Mouse (Mus musculus) myocyte (in vitro differentiated cells): ENCODE results near the gene Arhgef16. TPM values are rescaled to one million over a fixed set of nuclear protein-coding genes. Genes with fewer than 3 reads are reported as not detected.

Experiments
- H3K27me3 ChIP-seq: one replicate; pipeline ENCODE4 v1.6.1; 2011; ENCODE audit not compliant: control insufficient read depth, insufficient read depth, insufficient read length
- H3K36me3 ChIP-seq: one replicate; pipeline ENCODE4 v1.6.1; 2011; ENCODE audit not compliant: control insufficient read depth, insufficient read depth
- H3K4me2 ChIP-seq: one replicate; pipeline ENCODE4 v1.6.1; 2011; ENCODE audit warnings: low read depth, control low read depth
- H3K4me3 ChIP-seq: one replicate; pipeline ENCODE4 v1.5.1; 2011; ENCODE audit warnings: mild to moderate bottlenecking, control low read depth, moderate library complexity
- H3K79me2 ChIP-seq: one replicate; pipeline ENCODE4 v1.6.1; 2011; ENCODE audit not compliant: control insufficient read depth, insufficient read depth
- H3ac ChIP-seq: one replicate; pipeline ENCODE4 v1.6.1; 2011; ENCODE audit not compliant: control insufficient read depth, insufficient read length
- CEBPB ChIP-seq: IDR thresholded peaks from 2 replicates; pipeline ENCODE4 v1.6.1; 2011; ENCODE audit warnings: mild to moderate bottlenecking, moderate library complexity; ENCODE audit not compliant: poor library complexity, insufficient read depth, severe bottlenecking
- E2F4 ChIP-seq: IDR thresholded peaks from one replicate; pipeline ENCODE4 v1.6.1; 2011; ENCODE audit warnings: mild to moderate bottlenecking, control low read depth, moderate library complexity; ENCODE audit not compliant: insufficient read depth
- MAX ChIP-seq: IDR thresholded peaks from one replicate; pipeline ENCODE4 v1.6.1; 2011; ENCODE audit warnings: low read depth, mild to moderate bottlenecking, control low read depth
- MYOD1 ChIP-seq, 3 experiments: IDR thresholded peaks; one replicate each; pipeline ENCODE4 v1.6.1; 2011; ENCODE audit warnings: control low read depth in 2 of 3, low read depth in 2 of 3, mild to moderate bottlenecking in 2 of 3, moderate library complexity in 1 of 3; ENCODE audit not compliant: insufficient read length in 2 of 3, control insufficient read depth in 1 of 3
- MYOG ChIP-seq, 3 experiments: IDR thresholded peaks; one replicate each; pipeline ENCODE4 v1.6.1; 2011; ENCODE audit warnings: control low read depth in 2 of 3, low read depth in 2 of 3, mild to moderate bottlenecking in 2 of 3; ENCODE audit not compliant: insufficient read length in 2 of 3, control insufficient read depth in 1 of 3, insufficient read depth in 1 of 3
- POLR2A ChIP-seq: IDR thresholded peaks from one replicate; pipeline ENCODE4 v1.6.1; 2011; ENCODE audit warnings: low read depth, mild to moderate bottlenecking, control low read depth, moderate library complexity; ENCODE audit not compliant: insufficient read length
- POLR2AphosphoS2 ChIP-seq: IDR thresholded peaks from one replicate; pipeline ENCODE4 v1.6.1; 2011; ENCODE audit warnings: low read depth, control low read depth; ENCODE audit not compliant: insufficient read length
- REST ChIP-seq: IDR thresholded peaks from one replicate; pipeline ENCODE4 v1.6.1; 2011; ENCODE audit warnings: mild to moderate bottlenecking, control low read depth, moderate library complexity; ENCODE audit not compliant: insufficient read depth, insufficient read length
- SRF ChIP-seq: IDR thresholded peaks from one replicate; pipeline ENCODE4 v1.6.1; 2011; ENCODE audit warnings: low read depth; ENCODE audit not compliant: control insufficient read depth, insufficient read length
- TCF12 ChIP-seq: IDR thresholded peaks from one replicate; pipeline ENCODE4 v1.6.1; 2011; ENCODE audit warnings: mild to moderate bottlenecking, control low read depth; ENCODE audit not compliant: poor library complexity, insufficient read depth, severe bottlenecking
- TCF3 ChIP-seq: IDR thresholded peaks from one replicate; pipeline ENCODE4 v1.6.1; 2011; ENCODE audit warnings: low read depth, control low read depth; ENCODE audit not compliant: insufficient read length
- USF1 ChIP-seq: IDR thresholded peaks from one replicate; pipeline ENCODE4 v1.6.1; 2011; ENCODE audit warnings: low read depth, mild to moderate bottlenecking, control low read depth, moderate library complexity
- polyA plus RNA-seq: library from polyadenylated mRNA; unstranded; fragments of >200 nt; fragmentation: generic; extraction: Trizol; gene quantifications from one replicate; pipeline ENCODE4 v1.2.1, GENCODE M21; 2012; ENCODE audit warnings: missing spikeins

Gene Arhgef16
- polyA plus RNA-seq, 1 experiment: not detected

GRCm38 (mm10) chr4:154239199-154239598 is 62.3 kb downstream of the Arhgef16 start:
- no peak overlapping the region for H3K4me2 ChIP-seq
- no peaks in the 10 kb centered on the region for H3K27me3 ChIP-seq
- H3K4me3 ChIP-seq: no peak overlapping the region
- TF ChIP-seq POLR2A: no peak
- TF ChIP-seq REST: no peak
- no peak for TF ChIP-seq USF1
- TF ChIP-seq E2F4: no peak
- no peak for TF ChIP-seq TCF12
- TF ChIP-seq SRF: no peak
- no peak for TF ChIP-seq MAX
- no peak overlapping the region for H3ac ChIP-seq
- no peaks in the 10 kb centered on the region for H3K79me2 ChIP-seq
- no peaks in the 10 kb centered on the region for H3K36me3 ChIP-seq

GRCm38 (mm10) chr4:154237306-154237705 is 64.2 kb downstream of the Arhgef16 start:
- TF ChIP-seq MYOD1 (IDR thresholded peaks at IDR 0.05; ENCODE audit: control insufficient read depth in 1 of 3, insufficient read length in 2 of 3, low read depth in 2 of 3): no peak
- no peak for TF ChIP-seq USF1
- no peak for TF ChIP-seq E2F4
- TF ChIP-seq REST: no peak
- no peak for TF ChIP-seq POLR2AphosphoS2
- no peak for TF ChIP-seq MAX
- TF ChIP-seq TCF3: no peak
- TF ChIP-seq SRF: no peak
- TF ChIP-seq POLR2A: no peak
- no peak for TF ChIP-seq TCF12
- no peak for TF ChIP-seq MYOG (IDR thresholded peaks at IDR 0.05; ENCODE audit: control insufficient read depth in 1 of 3, insufficient read depth in 1 of 3, insufficient read length in 2 of 3, low read depth in 2 of 3)
- no peak for TF ChIP-seq CEBPB
- Histone ChIP-seq H3K27me3 (no peaks in the 10 kb centered on the region), H3K4me3 (no peak overlapping the region), H3K4me2 (no peak overlapping the region), H3K36me3 (no peaks in the 10 kb centered on the region), H3ac (no peak overlapping the region), H3K79me2 (no peaks in the 10 kb centered on the region)

GRCm38 (mm10) chr4:154236893-154237292 is 64.6 kb downstream of the Arhgef16 start:
- H3K27me3 ChIP-seq: no peaks in the 10 kb centered on the region
- no peak for TF ChIP-seq SRF
- no peaks in the 10 kb centered on the region for H3K36me3 ChIP-seq
- no peak overlapping the region for H3ac ChIP-seq
- no peaks in the 10 kb centered on the region for H3K79me2 ChIP-seq
- H3K4me2 ChIP-seq: no peak overlapping the region
- H3K4me3 ChIP-seq: no peak overlapping the region

- no peaks in the 10 kb centered on the region for H3K36me3 ChIP-seq
- no peaks in the 10 kb centered on the region for H3K27me3 ChIP-seq
- no peak overlapping the region for H3K4me2 ChIP-seq
- H3K79me2 ChIP-seq: no peaks in the 10 kb centered on the region
- no peak overlapping the region for H3K4me3 ChIP-seq
- no peak overlapping the region for H3ac ChIP-seq
- TF ChIP-seq CEBPB (no peak), MYOG (IDR thresholded peaks at IDR 0.05; ENCODE audit: control insufficient read depth in 1 of 3, insufficient read depth in 1 of 3, insufficient read length in 2 of 3, low read depth in 2 of 3) (no peak), POLR2AphosphoS2 (no peak), TCF12 (no peak), USF1 (no peak), REST (no peak), TCF3 (no peak), MAX (no peak), SRF (no peak), POLR2A (no peak), MYOD1 (IDR thresholded peaks at IDR 0.05; ENCODE audit: control insufficient read depth in 1 of 3, insufficient read length in 2 of 3, low read depth in 2 of 3) (no peak), E2F4 (no peak)
Observed at GRCm38 (mm10) chr4:154236001-154236400, 65.5 kb downstream of the Arhgef16 start.

- no peak for TF ChIP-seq POLR2A
- TF ChIP-seq E2F4: no peak
- no peak for TF ChIP-seq MYOD1 (IDR thresholded peaks at IDR 0.05; ENCODE audit: control insufficient read depth in 1 of 3, insufficient read length in 2 of 3, low read depth in 2 of 3)
- TF ChIP-seq MAX: no peak
- no peak for TF ChIP-seq POLR2AphosphoS2
- no peak for TF ChIP-seq TCF3
- no peak for TF ChIP-seq CEBPB
- TF ChIP-seq REST: no peak
- no peak for TF ChIP-seq TCF12
- no peak for TF ChIP-seq SRF
- TF ChIP-seq MYOG (IDR thresholded peaks at IDR 0.05; ENCODE audit: control insufficient read depth in 1 of 3, insufficient read depth in 1 of 3, insufficient read length in 2 of 3, low read depth in 2 of 3): no peak
- TF ChIP-seq USF1: no peak
- Histone ChIP-seq H3K27me3 (no peaks in the 10 kb centered on the region), H3K4me3 (no peak overlapping the region), H3K4me2 (no peak overlapping the region), H3K36me3 (no peaks in the 10 kb centered on the region), H3ac (no peak overlapping the region), H3K79me2 (no peaks in the 10 kb centered on the region)
Observed at GRCm38 (mm10) chr4:154232295-154232694, 69.2 kb downstream of the Arhgef16 start.
